Mouse (Mus musculus): ENCODE measurements around the gene Pnkd.
"Not testable (repeated sequence)": the region's sequence is repeated elsewhere in the genome, so short reads cannot be mapped to it uniquely, and the experiment has no call there.

Gene Pnkd

GRCm38 (mm10) chr1:74278988-74279387 is 5.7 kb upstream of the Pnkd start:
- peak in 1 of 2 experiments; percentile 33 for DNase-seq

GRCm38 (mm10) chr1:74280591-74281325 is 4.0 kb upstream of the Pnkd start:
- DNase-seq: peak; percentile 24 to 34

DNA sequence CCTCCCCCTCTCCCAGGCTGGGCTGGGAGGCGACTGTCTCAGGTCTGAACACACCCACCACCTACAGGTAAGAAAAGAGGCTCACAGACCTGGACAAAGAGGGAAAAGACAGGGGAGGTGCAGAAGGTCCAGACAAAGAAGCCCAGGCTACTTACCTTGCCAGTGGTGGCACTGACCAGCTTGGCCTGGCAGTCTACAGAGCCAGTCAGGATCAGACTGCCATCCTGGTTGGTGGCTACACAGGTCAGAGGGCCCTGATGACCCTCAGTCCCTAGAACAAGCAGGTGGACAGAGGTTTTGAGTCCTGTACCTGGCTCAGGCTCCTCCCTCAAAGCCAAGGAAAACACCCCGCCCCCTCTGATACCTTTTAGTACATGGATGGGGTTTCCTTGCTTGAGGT is 3.4 kb upstream of the Pnkd start:
- DNase-seq: no peak

GRCm38 (mm10) chr1:74281886-74282285 is 2.8 kb upstream of the Pnkd start:
- DNase-seq: no peak

DNA sequence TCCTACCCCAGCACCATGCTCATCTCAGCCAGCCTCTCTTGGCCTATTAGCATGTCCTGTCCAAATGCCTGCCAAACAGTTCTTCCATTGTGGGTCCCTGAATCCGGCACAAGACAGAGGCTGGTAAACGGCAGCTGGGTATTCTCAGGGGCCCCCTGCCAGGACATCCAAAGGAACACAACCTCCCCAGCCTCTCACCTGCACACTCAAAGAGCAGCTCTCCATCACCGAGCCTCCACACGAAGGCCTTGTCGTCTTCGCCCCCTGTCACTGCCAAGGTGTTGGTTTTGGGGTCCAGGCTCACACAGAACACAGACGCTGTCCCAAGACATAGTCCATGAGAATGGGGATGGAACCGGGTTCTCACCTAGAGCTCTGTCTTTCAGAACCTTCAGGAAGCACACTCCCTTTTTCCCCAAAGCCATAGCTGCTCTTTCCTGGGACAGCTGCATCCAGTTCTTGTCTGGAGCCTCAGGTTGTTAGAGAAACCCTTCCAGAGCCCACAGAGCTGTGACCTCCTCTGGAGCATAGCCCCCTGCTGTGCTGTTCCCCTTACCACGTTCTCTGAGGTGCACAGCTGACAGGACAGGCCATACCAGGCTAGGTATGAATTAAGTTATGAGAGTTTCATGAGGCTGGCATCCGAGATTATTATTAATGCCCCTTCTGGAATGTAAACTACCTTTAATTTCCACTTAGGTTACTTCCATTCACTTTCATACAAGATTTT is 1.7 kb upstream of the Pnkd start:
- DNase-seq: no peak

DNA sequence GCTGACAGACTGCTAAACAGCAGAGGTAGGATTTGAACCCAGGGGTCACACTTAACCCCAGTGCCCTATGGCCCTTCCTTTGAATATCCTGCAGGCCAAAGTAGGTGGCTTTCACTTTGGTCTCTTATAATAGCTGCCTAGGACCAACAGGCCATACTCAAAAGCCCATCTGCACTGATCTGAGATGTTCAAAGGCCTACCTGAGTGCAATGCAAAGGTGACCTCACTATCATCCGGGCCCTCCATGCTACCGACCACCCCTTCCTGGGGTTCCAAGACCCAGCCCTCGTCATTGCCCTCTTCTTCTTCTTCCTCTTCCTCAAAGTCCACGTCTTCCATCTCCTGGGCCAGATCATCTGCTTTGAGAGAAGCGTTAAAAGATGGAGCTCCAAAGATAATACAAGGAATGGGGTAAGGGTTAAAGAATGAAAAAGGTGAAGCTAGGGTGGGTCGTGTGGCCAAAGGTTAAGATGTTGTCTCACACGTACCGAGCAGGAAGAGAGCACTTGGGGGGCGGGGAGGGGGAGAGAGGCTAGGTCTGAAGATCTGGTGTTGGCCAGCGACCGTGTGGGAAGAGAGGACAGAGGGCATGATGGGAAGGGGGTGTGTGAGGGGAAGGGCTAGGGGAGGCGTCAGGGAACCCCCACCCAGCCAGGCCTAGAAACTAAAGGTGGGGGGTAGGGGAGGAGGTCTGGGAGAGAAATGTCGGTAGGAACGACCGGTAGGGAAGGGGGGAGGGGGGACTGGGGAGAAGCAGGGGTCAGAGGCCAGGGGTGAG is 855 bp upstream of the Pnkd start:
- DNase-seq: peak; percentile 79 to 80

DNA sequence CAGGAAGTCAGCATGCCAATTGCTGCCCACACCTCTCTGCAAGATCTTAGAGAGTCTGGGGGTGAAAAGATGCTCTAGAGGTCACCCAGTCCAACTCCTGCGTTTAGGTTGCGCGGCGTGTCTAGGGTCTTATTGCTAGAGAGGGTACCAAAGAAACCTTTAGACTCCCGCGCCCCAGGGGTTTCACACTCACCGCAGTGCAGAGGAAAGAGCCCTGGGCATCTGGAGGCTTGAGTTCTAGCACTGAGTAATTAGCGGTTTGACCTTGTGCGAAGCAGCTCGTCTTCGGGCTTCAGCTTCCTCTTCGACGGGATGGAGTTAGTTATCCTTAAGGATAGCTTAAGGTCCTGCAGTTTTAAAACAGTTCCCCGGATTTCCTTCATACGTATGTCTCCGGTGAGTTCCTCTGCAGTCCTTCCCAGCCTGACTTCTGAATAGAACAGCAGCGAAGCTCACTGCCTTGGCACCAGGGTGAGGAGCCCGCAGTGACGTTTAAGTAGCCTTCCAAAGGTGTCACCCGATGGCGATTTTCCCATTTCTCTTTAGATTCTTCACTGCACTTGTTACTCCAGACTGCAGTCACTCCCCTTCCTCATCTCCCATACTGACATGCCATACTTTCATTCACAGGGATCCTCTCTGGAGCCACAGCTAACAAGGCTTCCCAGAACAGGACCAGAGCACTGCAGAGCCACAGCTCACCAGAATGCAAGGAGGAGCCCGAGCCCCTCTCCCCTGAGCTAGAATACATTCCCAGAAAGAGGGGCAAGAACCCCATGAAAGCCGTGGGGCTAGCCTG is 681 bp downstream of the Pnkd start:
- DNase-seq: peak in 1 of 2 experiments; percentile 42

- not testable (repeated sequence) for DNase-seq
These were observed 2.3 kb downstream of the Pnkd start for GRCm38 (mm10) chr1:74286869-74287607.

DNA sequence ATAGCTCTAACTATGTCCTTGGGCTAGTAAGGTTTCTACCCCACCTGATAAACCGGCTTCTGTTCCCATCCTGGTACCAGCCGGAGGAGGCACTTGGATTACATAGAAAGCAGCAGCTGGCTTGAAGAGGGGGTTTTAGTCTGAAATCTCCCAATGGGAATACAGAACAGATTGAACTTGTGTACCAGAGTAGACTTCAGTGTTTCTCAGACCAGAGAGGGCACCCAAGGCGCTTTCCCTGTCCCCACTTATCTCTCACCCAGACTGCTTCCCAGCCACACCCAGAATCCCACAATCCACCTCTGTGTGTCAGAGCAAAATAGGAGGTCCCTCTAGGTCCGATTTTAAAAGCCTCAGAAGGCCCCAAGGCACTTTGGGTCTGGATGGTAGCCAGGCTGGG is 3.6 kb downstream of the Pnkd start:
- DNase-seq: no peak

GRCm38 (mm10) chr1:74289248-74289647 is 4.5 kb downstream of the Pnkd start:
- no peak for DNase-seq

- no peak for DNase-seq
These were observed 5.0 kb downstream of the Pnkd start for GRCm38 (mm10) chr1:74289740-74290139.

DNA sequence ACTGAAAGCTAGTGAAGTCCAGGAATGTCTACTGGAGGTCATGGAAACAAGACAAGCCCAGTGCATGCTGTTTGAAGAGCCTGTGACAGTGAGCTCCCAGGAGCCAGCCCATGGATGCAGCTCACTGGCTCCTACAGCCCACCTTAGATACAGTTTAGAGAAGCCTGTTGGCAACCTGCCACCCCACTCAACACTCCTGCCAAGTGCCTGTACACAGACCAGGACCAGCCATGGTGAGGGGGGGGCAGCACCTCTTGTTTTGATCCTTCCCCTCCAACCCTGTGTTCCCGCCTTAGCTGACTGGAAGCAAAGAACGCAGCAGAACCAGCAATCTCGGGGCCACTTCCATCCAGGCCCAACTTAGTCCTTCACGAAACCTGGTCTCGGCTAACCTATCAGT is 5.4 kb downstream of the Pnkd start:
- peak in 1 of 2 experiments; percentile 49 for DNase-seq

DNA sequence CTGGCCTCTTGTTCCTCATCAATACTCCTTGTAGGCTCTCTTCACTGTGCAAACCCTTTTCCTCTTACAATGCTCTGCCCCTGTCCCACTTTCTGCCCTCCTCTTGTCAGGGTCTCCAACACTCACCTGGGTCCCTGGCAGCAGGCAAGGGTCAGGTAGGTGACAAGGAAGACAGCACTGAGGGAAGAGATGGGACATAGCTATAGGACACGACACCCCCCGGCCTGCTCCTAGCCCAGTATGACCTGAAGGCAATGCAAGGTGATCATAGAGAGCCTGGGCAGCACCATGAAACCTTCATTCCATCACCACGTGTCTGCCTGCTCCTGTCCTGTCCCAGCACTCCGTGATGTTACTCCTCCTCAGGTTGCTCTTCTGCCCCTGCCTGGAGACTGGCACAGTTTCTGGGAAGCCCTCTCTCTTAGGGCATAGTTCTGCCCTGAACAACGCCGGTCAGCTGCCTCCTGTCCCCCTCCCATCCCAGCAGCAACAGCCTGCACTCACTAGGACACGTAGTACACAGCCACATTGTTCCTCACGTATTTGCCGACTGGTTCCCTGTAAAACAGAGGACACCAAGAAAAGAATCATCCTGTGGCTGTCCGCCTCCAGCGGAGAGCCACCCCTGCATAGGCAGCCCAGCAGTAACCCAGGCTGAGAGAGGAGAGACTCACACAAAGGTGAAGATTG is 7.7 kb downstream of the Pnkd start:
- DNase-seq: no peak

DNA sequence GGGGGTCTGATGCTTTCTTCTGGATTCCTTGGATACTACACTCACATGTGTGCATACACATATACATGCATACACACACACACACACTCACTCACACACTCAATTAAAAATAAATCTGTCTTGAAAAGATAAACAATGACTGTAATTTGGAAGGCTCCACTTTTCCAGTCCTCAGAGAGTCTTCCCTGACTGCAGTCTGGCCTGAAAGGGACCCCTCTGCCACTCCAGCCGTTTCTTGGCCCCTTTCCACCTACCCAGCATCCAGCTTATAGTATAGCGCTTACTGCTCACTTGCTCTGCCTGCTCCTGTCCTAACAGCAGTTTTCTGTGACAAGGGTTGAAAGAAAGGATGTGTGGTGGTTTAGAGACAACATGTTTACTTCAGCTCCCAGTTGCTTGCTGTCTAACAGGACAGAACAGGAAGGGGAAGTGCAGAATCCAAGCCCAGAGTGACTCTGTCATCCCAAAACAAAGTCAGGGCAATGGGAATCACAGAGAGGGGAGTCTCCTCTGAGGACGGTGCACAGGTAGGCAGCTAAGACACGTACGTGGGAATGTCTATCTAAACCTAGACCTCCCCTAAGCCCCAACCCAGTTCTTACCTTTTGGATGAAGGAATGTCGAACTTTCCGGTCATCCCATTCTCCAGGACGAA is 8.7 kb downstream of the Pnkd start:
- DNase-seq: no peak

- DNase-seq: no peak
These were observed 9.4 kb downstream of the Pnkd start for GRCm38 (mm10) chr1:74294090-74294643.

GRCm38 (mm10) chr1:74294733-74295455 is 10.2 kb downstream of the Pnkd start:
- no peak for DNase-seq

DNA sequence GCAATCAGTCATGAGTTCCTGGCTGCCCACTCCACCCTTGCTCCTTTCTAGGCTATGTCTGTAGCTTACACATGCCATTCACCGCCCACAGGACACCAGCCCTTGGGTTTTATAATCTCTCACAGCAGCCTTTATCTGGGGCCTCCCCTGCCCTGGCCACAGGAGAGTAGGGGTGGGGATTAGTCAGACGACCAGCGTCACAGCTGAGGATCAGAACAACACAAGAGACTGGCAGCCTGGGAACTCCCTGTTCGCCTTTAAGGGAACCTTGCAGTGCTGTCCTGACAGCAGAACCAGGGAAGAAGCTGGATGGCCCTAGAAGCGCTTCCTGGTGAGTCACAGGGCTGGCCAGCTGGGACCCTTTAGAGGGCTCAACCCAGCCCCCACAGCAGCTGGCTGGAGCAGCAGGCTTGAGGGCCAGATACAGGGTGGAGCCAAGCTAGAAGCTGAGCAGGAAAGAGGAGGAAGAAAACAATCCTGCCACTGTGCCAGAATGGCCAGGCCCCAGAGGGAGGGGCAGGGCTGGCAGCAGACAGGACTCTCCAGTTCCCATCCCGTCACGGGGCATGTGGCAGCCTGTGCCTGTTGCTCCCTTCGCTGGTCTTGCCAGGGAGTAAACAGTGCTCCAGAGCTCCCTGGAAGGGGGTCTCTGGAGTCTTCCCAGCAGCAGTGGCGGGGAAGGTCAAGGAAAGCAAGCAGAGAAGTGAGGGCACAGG is 10.9 kb downstream of the Pnkd start:
- peak; percentile 88 to 93 for DNase-seq

- no peak for DNase-seq
These were observed 11.7 kb downstream of the Pnkd start for GRCm38 (mm10) chr1:74296477-74296876.

DNA sequence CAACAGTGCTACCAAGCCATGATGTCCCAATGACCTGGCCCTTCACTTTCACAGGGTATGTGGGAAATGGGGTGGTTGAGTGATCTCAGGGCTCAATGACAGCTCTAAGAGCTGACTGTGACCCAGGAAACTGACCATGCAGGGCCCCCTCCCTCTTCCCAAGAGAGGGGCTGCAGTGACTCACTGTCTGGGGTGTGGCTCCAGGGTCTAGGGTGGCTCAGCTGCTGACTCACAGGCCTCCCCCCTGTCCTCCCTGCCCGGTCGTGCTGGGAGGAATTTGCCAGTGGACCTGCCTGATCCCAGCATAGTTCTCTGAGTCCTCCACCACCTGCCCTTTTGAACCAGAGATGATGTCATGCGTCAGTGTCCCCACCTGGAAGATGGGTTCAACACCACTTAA is 12.5 kb downstream of the Pnkd start:
- DNase-seq: peak in 1 of 2 experiments; percentile 30

All from kidney, postnatal 36 days (tissue).